Mouse (Mus musculus) lung, adult 2 months (tissue): Measurements from ENCODE around the gene Plekhm2.

Experiments
- CTCF ChIP-seq: fragments of 200-500 bp; IDR thresholded peaks from 2 replicates; pipeline ENCODE4 v1.5.1; 2011; ENCODE audit warnings: mild to moderate bottlenecking, low read length, control low read depth; ENCODE audit not compliant: insufficient read depth
- POLR2A ChIP-seq: fragments of 200-500 bp; IDR thresholded peaks from 2 replicates; pipeline ENCODE4 v1.6.1; 2011; ENCODE audit warnings: low read depth, mild to moderate bottlenecking, control low read depth, low read length, borderline replicate concordance; ENCODE audit errors: extremely low read depth

GRCm38 (mm10) chr4:141663122-141663931, 1.4 kb downstream of the Plekhm2 start:
- TF ChIP-seq CTCF, result no peak
- no peak for TF ChIP-seq POLR2A
